In genomic region chr3:69484582-69484981, GRCm38 (mm10) we compare ENCODE assay signal across 19 mouse cellular contexts.
DNase-seq lines count a peak whose midpoint lies in the region; ATAC-seq and TF ChIP-seq lines count a peak whose summit lies in the region.
"Had no signal": no experiment of that assay in that cellular context is flagged by ENCODE, and none has a peak within 500 bp of the region (broad histone marks: within the 10 kb centered on the region; RNA-seq: fewer than 3 reads in every experiment).

No protein-coding gene starts in this region.

- ATAC-seq in CD4-positive, CD25-positive, alpha-beta regulatory T cell, adult 4 months: no peak

- intact Hi-C loops in gastrocnemius, adult 2 months (cut with DNase I): no loop called here
- intact Hi-C loops in gastrocnemius, postnatal 14 days (cut with DNase I; ENCODE audit: low total_unique reads): loop anchor here (5.0 to 10.0 kb wide), 2 partner anchors 220 to 232 kb away; no protein-coding TSS in a partner anchor

- no peak for DNase-seq in gastrocnemius, adult 2 months
- no peak for DNase-seq in gastrocnemius, postnatal 14 days
- DNase-seq in Muller cell, postnatal 12 days (ENCODE audit: inconsistent ontology term): peak; percentile 13
- DNase-seq in cerebellum, adult 18-20 months: peak; percentile 39 to 49
- DNase-seq in cerebellum, postnatal 36 days: peak; percentile 31
- DNase-seq in gastrocnemius, postnatal 10 days: no peak
- DNase-seq: heart, adult 2 months; kidney, adult 18-20 months; kidney, postnatal 25 days; liver; lung, adult 18-20 months; lung, postnatal 36 days; thymus, adult 18-20 months had no signal

- H3K4me3 ChIP-seq in gastrocnemius, adult 2 months: no peak overlapping the region
- H3K4me3 ChIP-seq: embryonic facial prominence, embryonic 13.5 days; heart, adult 2 months; heart, embryonic 15.5 days; hindbrain, embryonic 10.5 days; midbrain, embryonic 12.5 days; neural tube, embryonic 15.5 days had no signal

- H3K27ac ChIP-seq in gastrocnemius, adult 2 months: peak overlapping the region; percentile 13; the same call in 1 of the 2 replicates
- H3K27ac ChIP-seq: embryonic facial prominence, embryonic 13.5 days; heart, adult 2 months; heart, embryonic 15.5 days; hindbrain, embryonic 10.5 days; midbrain, embryonic 12.5 days; neural tube, embryonic 15.5 days had no signal

- peak; percentile 19; the same call in 1 of the 2 replicates for TF ChIP-seq CTCF in gastrocnemius, adult 2 months (IDR thresholded peaks at IDR 0.05)

Comparison
In these comparisons a context has a peak if more than half of its experiments do, and no peak if none do; other contexts are left out.
1. DNase-seq: peak in Muller cell, postnatal 12 days (single experiment), cerebellum, adult 18-20 months (2 of 2) and cerebellum, postnatal 36 days (2 of 2); none in gastrocnemius, adult 2 months (single experiment), gastrocnemius, postnatal 14 days (single experiment) and gastrocnemius, postnatal 10 days (single experiment).